Mouse (Mus musculus) CH12.LX (cell line): ENCODE measurements at regions not wholly inside any gene's neighbourhood (a gene's known extent, or its start where the extent isn't known, plus 50 kb on each side); places are given as distances from the start of the nearest gene placed in this dataset.

ENCODE experiments used
- DNase-seq: peaks from one replicate; pipeline ENCODE4 v3.0.0-alpha.2; 2013; ENCODE audit errors: extremely low read depth
- H3K27ac ChIP-seq: 2 replicates; pipeline ENCODE4 v1.5.1; 2012; ENCODE audit warnings: low read depth, mild to moderate bottlenecking, control low read depth, moderate library complexity; ENCODE audit not compliant: insufficient read depth
- H3K27me3 ChIP-seq: replicated peaks from 2 replicates; pipeline ENCODE3; 2012; ENCODE audit warnings: inconsistent platforms
- H3K36me3 ChIP-seq, 2 experiments: replicated peaks in 1 of 2; 2 replicates each; pipeline versions ENCODE3 to v1.6.1; 2012; ENCODE audit warnings: inconsistent platforms in 1 of 2, low read length in 1 of 2, mild to moderate bottlenecking in 1 of 2, mixed read lengths in 1 of 2, moderate library complexity in 1 of 2; ENCODE audit not compliant: control insufficient read depth in 1 of 2, insufficient read depth in 1 of 2
- H3K4me1 ChIP-seq, 2 experiments: 2 replicates each; pipeline ENCODE4 v1.6.1; 2012; ENCODE audit warnings: inconsistent platforms in 1 of 2, moderate library complexity in 1 of 2; ENCODE audit not compliant: insufficient read depth in 2 of 2, control insufficient read depth in 1 of 2
- H3K4me2 ChIP-seq: 2 replicates; pipeline ENCODE4 v1.6.1; 2012; ENCODE audit warnings: low read depth, mild to moderate bottlenecking, control low read depth; ENCODE audit not compliant: poor library complexity, insufficient read depth, severe bottlenecking
- H3K4me3 ChIP-seq, 3 experiments: fragments of 150-350 bp in 1 of 3; sonication (generic) in 1 of 3; replicated peaks in 1 of 3; 2 replicates each; pipeline versions ENCODE3 to v1.5.1; 2011 to 2012; ENCODE audit warnings: low read depth in 2 of 3, low read length in 2 of 3, mild to moderate bottlenecking in 2 of 3, moderate library complexity in 2 of 3, control low read depth in 1 of 3, improper control_type of control experiment in 1 of 3, inconsistent platforms in 1 of 3, mixed read lengths in 1 of 3; ENCODE audit not compliant: poor library complexity in 1 of 3
- H3K79me2 ChIP-seq: replicated peaks from 2 replicates; pipeline ENCODE4 v1.6.1; 2012; ENCODE audit warnings: mild to moderate bottlenecking, moderate library complexity; ENCODE audit not compliant: control insufficient read depth, poor library complexity, insufficient read depth, severe bottlenecking; ENCODE audit errors: extremely low read depth
- H3K9ac ChIP-seq: 2 replicates; pipeline ENCODE4 v1.6.1; 2012; ENCODE audit warnings: low read depth, mild to moderate bottlenecking, control low read depth, moderate library complexity; ENCODE audit not compliant: insufficient read depth
- H3K9me3 ChIP-seq: replicated peaks from 2 replicates; pipeline ENCODE3; 2012; ENCODE audit warnings: low read length, inconsistent platforms, mixed read lengths
- CHD1 ChIP-seq: IDR thresholded peaks from 2 replicates; pipeline ENCODE4 v1.6.1; 2012; ENCODE audit warnings: low read depth, low read length, improper control_type of control experiment, inconsistent platforms
- ELF1 ChIP-seq: IDR thresholded peaks from 2 replicates; pipeline ENCODE4 v1.6.1; 2014; ENCODE audit warnings: low read depth, mild to moderate bottlenecking, inconsistent platforms, low read length, improper control_type of control experiment
- EP300 ChIP-seq: IDR thresholded peaks from 2 replicates; pipeline ENCODE4 v1.6.1; 2011; ENCODE audit warnings: low read length, improper control_type of control experiment
- GABPA ChIP-seq: IDR thresholded peaks from 2 replicates; pipeline ENCODE4 v1.6.1; 2012; ENCODE audit warnings: low read depth, low read length, improper control_type of control experiment, inconsistent platforms; ENCODE audit not compliant: insufficient replicate concordance
- JUND ChIP-seq: conservative IDR thresholded peaks from 2 replicates; pipeline ENCODE4 v1.6.1; 2011; ENCODE audit warnings: low read depth, low read length, improper control_type of control experiment
- MAFK ChIP-seq: IDR thresholded peaks from 2 replicates; pipeline ENCODE4 v1.6.1; 2011; ENCODE audit warnings: low read length, improper control_type of control experiment; ENCODE audit not compliant: insufficient replicate concordance
- MAX ChIP-seq: IDR thresholded peaks from 2 replicates; pipeline ENCODE4 v1.6.1; 2011; ENCODE audit warnings: low read length, improper control_type of control experiment
- MEF2A ChIP-seq: IDR thresholded peaks from 2 replicates; pipeline ENCODE4 v1.6.1; 2014; ENCODE audit warnings: low read depth, mild to moderate bottlenecking, inconsistent platforms, low read length, improper control_type of control experiment, borderline replicate concordance
- NELFE ChIP-seq: IDR thresholded peaks from 2 replicates; pipeline ENCODE4 v1.6.1; 2011; ENCODE audit warnings: low read depth, low read length, improper control_type of control experiment
- NRF1 ChIP-seq: IDR thresholded peaks from 2 replicates; pipeline ENCODE4 v1.6.1; 2014; ENCODE audit warnings: low read depth, mild to moderate bottlenecking, inconsistent platforms, low read length, improper control_type of control experiment, moderate library complexity
- PAX5 ChIP-seq: IDR thresholded peaks from 2 replicates; pipeline ENCODE4 v1.6.1; 2012; ENCODE audit warnings: low read length, inconsistent platforms, mixed read lengths
- RCOR1 ChIP-seq: conservative IDR thresholded peaks from 2 replicates; pipeline ENCODE4 v1.6.1; 2012; ENCODE audit warnings: low read depth, mild to moderate bottlenecking, inconsistent platforms, low read length, improper control_type of control experiment
- TBP ChIP-seq: conservative IDR thresholded peaks from 2 replicates; pipeline ENCODE4 v1.6.1; 2011; ENCODE audit warnings: low read depth, low read length, improper control_type of control experiment
- UBTF ChIP-seq: IDR thresholded peaks from 2 replicates; pipeline ENCODE4 v1.6.1; 2012; ENCODE audit warnings: low read depth, mild to moderate bottlenecking, inconsistent platforms, low read length, improper control_type of control experiment, moderate library complexity
- ZC3H11A ChIP-seq: IDR thresholded peaks from 2 replicates; pipeline ENCODE4 v1.6.1; 2012; ENCODE audit warnings: low read depth, mild to moderate bottlenecking, inconsistent platforms, low read length, improper control_type of control experiment
- ZMIZ1 ChIP-seq: IDR thresholded peaks from 2 replicates; pipeline ENCODE4 v1.6.1; 2012; ENCODE audit warnings: low read depth, mild to moderate bottlenecking, inconsistent platforms, low read length, improper control_type of control experiment
- dilution Hi-C: fragments of 300-500 bp; cut with MboI; formaldehyde crosslinking; loops from 2 replicates; pipeline ENCODE4 v1.14.3; 2020; ENCODE audit warnings: low sequenced_read_pairs; ENCODE audit not compliant: extremely low pct_unique_long_range_greater_than_20kb, extremely low pct_ligation_motif_present
- in situ Hi-C: fragments of 300-500 bp; cut with MboI; formaldehyde crosslinking; loops from 3 replicates; pipeline ENCODE4 v1.14.3; 2019; ENCODE audit warnings: low sequenced_read_pairs, low pct_ligation_motif_present, low pct_unique_long_range_greater_than_20kb, mixed read lengths

DNA sequence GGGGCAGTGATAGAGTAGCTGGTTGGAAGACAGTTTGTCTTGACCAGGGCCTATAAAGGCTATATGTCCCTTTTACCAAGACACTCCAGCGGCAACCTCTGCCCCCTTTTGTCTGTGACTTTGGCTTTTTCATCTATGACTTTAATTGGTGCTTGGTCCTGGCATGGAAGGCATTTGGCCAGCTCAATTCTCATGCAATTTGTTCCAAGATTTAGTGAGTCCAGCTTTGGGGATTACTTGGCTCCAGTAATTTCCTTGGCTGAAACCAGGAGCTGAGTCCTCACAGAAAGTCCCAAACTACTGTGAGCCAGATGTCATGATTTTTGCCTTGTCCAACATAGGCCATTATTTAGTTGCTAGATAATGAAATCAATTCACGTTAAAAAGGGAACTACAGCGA is 273.1 kb downstream of the Abcc12 start:
- in situ Hi-C loops, result no loop called here
- no peak overlapping the region for H3K27ac ChIP-seq
- no peaks in the 10 kb centered on the region for H3K9me3 ChIP-seq
- H3K4me2 ChIP-seq, result no peak overlapping the region
- no peaks in the 10 kb centered on the region for H3K4me1 ChIP-seq
- H3K79me2 ChIP-seq, result no peaks in the 10 kb centered on the region
- H3K36me3 ChIP-seq, result no peaks in the 10 kb centered on the region
- H3K27me3 ChIP-seq, result no peaks in the 10 kb centered on the region
- dilution Hi-C loops, result no loop called here
- TF ChIP-seq PAX5 (no peak), EP300 (no peak)
- DNase-seq, result no peak
- no peak overlapping the region for H3K4me3 ChIP-seq
- no peak overlapping the region for H3K9ac ChIP-seq

DNA sequence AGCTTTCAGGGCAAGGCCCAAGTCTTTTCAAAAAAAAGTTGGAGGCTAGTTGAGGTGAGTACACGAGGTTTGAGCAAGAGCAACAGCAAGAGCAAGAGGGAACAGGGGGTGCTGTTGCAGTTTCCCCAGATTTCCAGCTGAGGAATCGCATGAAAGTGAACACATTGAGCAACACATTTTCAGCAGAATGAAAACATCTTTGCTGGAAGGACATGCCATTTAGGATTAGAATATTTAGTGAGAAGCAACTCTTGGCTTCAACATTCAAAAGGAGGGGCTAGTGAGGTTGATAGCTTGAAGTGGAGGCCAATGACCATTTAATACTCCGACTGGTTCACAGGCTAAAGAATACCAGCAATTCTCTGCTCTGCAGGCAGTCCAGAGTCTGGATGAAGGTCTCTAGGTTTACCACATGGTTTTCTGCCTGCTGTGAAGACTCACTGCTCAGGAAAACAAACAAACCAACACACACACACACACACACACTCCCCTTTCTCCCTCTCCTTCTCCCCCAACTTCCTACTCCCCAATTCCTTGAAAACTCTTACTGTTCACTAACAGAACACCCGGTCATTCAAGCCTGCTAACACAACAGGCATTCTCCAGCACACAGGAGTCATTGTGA is 278.5 kb downstream of the Abcc12 start:
- Histone ChIP-seq H3K27me3 (no peaks in the 10 kb centered on the region), H3K9ac (no peak overlapping the region), H3K36me3 (no peaks in the 10 kb centered on the region), H3K79me2 (no peaks in the 10 kb centered on the region), H3K4me1 (no peaks in the 10 kb centered on the region), H3K27ac (no peak overlapping the region), H3K4me3 (no peak overlapping the region), H3K4me2 (no peak overlapping the region), H3K9me3 (no peaks in the 10 kb centered on the region)
- no peak for DNase-seq
- in situ Hi-C loops (no loop called here), dilution Hi-C loops (no loop called here)
- TF ChIP-seq NELFE, result no peak
- no peak for TF ChIP-seq MAX
- TF ChIP-seq ZMIZ1, result no peak
- no peak for TF ChIP-seq ELF1
- TF ChIP-seq PAX5, result no peak
- TF ChIP-seq GABPA, result no peak
- TF ChIP-seq MEF2A, result no peak

DNA sequence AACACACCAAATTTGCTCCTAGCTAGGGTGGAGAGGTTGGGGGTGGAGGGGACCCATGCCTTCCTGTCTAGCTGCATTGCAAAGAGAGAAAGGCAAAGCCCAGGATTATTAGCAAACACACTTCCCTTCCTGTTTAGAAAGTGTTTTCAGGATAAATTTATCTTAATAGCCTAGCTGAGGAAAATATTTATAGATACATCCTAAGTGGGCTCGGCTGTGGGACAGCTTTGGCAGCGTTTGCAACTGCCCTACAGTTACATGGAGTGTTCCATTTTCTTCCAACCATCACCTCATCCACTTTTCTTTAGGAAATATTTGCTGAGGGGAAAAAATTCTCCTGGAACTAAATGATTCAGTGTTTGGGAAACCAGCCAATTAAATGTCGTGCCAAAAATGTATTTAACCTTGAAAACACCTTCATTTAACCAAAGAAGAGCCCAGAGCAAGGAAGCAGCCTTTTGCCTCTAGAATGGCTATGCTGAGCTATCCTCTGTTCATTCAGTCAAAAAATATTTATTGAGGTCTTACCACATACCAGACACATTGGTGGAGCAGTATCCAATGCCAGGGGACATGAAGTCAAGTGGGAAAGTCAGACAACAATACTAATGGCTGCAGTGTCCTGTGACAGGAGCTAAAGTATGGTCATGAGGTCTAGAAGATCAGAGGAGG is 291.6 kb downstream of the Abcc12 start:
- no peak for DNase-seq
- Histone ChIP-seq H3K9me3 (peaks cover 2% of the 10 kb centered on the region), H3K9ac (no peak overlapping the region), H3K27me3 (no peaks in the 10 kb centered on the region), H3K4me3 (no peak overlapping the region), H3K27ac (no peak overlapping the region), H3K4me1 (no peaks in the 10 kb centered on the region), H3K36me3 (no peaks in the 10 kb centered on the region), H3K79me2 (no peaks in the 10 kb centered on the region), H3K4me2 (no peak overlapping the region)
- dilution Hi-C loops, result no loop called here
- in situ Hi-C loops, result no loop called here
- no peak for TF ChIP-seq RCOR1
- TF ChIP-seq ZMIZ1, result no peak
- TF ChIP-seq NRF1, result no peak
- TF ChIP-seq MAFK, result no peak
- TF ChIP-seq TBP, result no peak
- no peak for TF ChIP-seq UBTF
- no peak for TF ChIP-seq ZC3H11A
- TF ChIP-seq CHD1, result no peak
- no peak for TF ChIP-seq JUND
